8 mouse cellular contexts compared by ENCODE assay signal in genomic region chr13:112463337-112463802, GRCm38 (mm10). TPM values are rescaled to one million over a fixed set of nuclear protein-coding genes. Genes with fewer than 3 reads are reported as not detected.
DNase-seq lines count a peak whose midpoint lies in the region; ATAC-seq and TF ChIP-seq lines count a peak whose summit lies in the region.

No protein-coding gene starts in this region.

- H3K9ac ChIP-seq in heart, embryonic 14.5 days (ENCODE audit: low read length): peak overlapping the region; percentile 96
- H3K9ac ChIP-seq in MEL (ENCODE audit: control insufficient read depth, low read depth, low read length, poor library complexity, severe bottlenecking): peak overlapping the region; percentile 71

- H3K27me3 ChIP-seq in heart, embryonic 14.5 days (ENCODE audit: control insufficient read depth, insufficient read depth, low read length): no peaks in the 10 kb centered on the region
- peaks cover 0 to 3% of the 10 kb centered on the region in 2 experiments; a peak in 2 of 4 replicates for H3K27me3 ChIP-seq in MEL (ENCODE audit: control insufficient read depth in 1 of 2, insufficient read depth in 2 of 2, low read length in 2 of 2)
- peaks cover 4% of the 10 kb centered on the region; the same call in 1 of the 2 replicates for H3K27me3 ChIP-seq in hindbrain, embryonic 10.5 days (ENCODE audit: insufficient read depth, poor library complexity, severe bottlenecking)

- WGBS in heart, embryonic 14.5 days: 2% methylated on average over 17 of the region's 17 CpGs
- 3% methylated on average over 17 of the region's 17 CpGs for WGBS in hindbrain, embryonic 10.5 days

- H3K79me2 ChIP-seq in MEL (ENCODE audit: control insufficient read depth, insufficient read depth, low read length, poor library complexity): peaks cover 4% of the 10 kb centered on the region

- no peak for TF ChIP-seq RAD21 in MEL (IDR thresholded peaks at IDR 0.05; ENCODE audit: low read depth, low read length)

- peak in 1 of 2 experiments; percentile 59; a peak in 3 of 4 replicates for TF ChIP-seq EP300 in MEL (IDR thresholded peaks at IDR 0.05; ENCODE audit: low read depth in 1 of 2, low read length in 2 of 2)

- no peak for DNase-seq in heart, adult 18-20 months
- DNase-seq in MEL (ENCODE audit: low read depth, low spot score): no peak
- no peak for DNase-seq in hindbrain, embryonic 10.5 days (ENCODE audit: low spot score)
- no peak for DNase-seq in adrenal gland, postnatal 4 days (ENCODE audit: low spot score in 2 of 2)
- DNase-seq in adrenal gland, postnatal 14 days: no peak
- DNase-seq in layer of hippocampus, adult 9-10 months (ENCODE audit: low spot score): no peak

- peak overlapping the region; percentile 96 for H3K27ac ChIP-seq in heart, embryonic 14.5 days (replicated peaks in 1 of 2; ENCODE audit: control insufficient read depth in 1 of 2, insufficient read depth in 1 of 2, low read depth in 2 of 2, low read length in 2 of 2)
- H3K27ac ChIP-seq in MEL (ENCODE audit: control insufficient read depth, low read depth, low read length): no peak overlapping the region
- H3K27ac ChIP-seq in hindbrain, embryonic 10.5 days: peak overlapping the region; percentile 95

- ATAC-seq in heart, embryonic 14.5 days (ENCODE audit: insufficient number of reproducible peaks, insufficient read depth, low FRiP score, low read depth): peak; percentile 60
- peak; percentile 56 for ATAC-seq in megakaryocyte-erythroid progenitor cell, adult 5-6 weeks (replicated peaks; ENCODE audit: low FRiP score, low TSS enrichment, poor library complexity, severe bottlenecking)

- H3K4me2 ChIP-seq in heart, embryonic 14.5 days (ENCODE audit: low read length): peak overlapping the region; percentile 84

- peak overlapping the region; percentile 92 to 94 for H3K4me3 ChIP-seq in heart, embryonic 14.5 days (ENCODE audit: control insufficient read depth in 1 of 2, insufficient read depth in 1 of 2, low read depth in 1 of 2, low read length in 2 of 2)
- H3K4me3 ChIP-seq in MEL (ENCODE audit: control insufficient read depth in 1 of 2, insufficient read depth in 1 of 2, low read depth in 2 of 2, low read length in 2 of 2): peak overlapping the region; percentile 69 to 91
- peak overlapping the region; percentile 85 for H3K4me3 ChIP-seq in hindbrain, embryonic 10.5 days

- TF ChIP-seq CTCF in MEL (IDR thresholded peaks at IDR 0.05 in 2 of 3, conservative IDR thresholded peaks at IDR 0.05 in 1 of 3; ENCODE audit: control insufficient read depth in 1 of 3, insufficient read depth in 1 of 3, low read depth in 2 of 3, low read length in 3 of 3, poor library complexity in 1 of 3, severe bottlenecking in 1 of 3): no peak

- TF ChIP-seq POLR2A in MEL (IDR thresholded peaks at IDR 0.05; ENCODE audit: control insufficient read depth in 1 of 2, insufficient read depth in 1 of 2, low read depth in 1 of 2, low read length in 2 of 2, poor library complexity in 1 of 2): no peak

- H3K4me1 ChIP-seq in heart, embryonic 14.5 days (ENCODE audit: control insufficient read depth in 2 of 2, insufficient read depth in 2 of 2, low read length in 2 of 2): peaks cover 14 to 37% of the 10 kb centered on the region in 2 experiments
- 0 out of 4 replicates have a peak, but pooled peaks cover 0 to 3% of the 10 kb centered on the region in 2 experiments for H3K4me1 ChIP-seq in MEL (ENCODE audit: control insufficient read depth in 1 of 2, insufficient read depth in 2 of 2, low read length in 2 of 2)
- H3K4me1 ChIP-seq in hindbrain, embryonic 10.5 days (replicated peaks): peaks cover 27% of the 10 kb centered on the region

- H3K36me3 ChIP-seq in heart, embryonic 14.5 days (ENCODE audit: control insufficient read depth, insufficient read depth, low read length): no peaks in the 10 kb centered on the region
- peaks cover 0 to 4% of the 10 kb centered on the region in 2 experiments; a peak in 1 of 4 replicates for H3K36me3 ChIP-seq in MEL (ENCODE audit: control insufficient read depth in 1 of 2, insufficient read depth in 2 of 2, low read length in 2 of 2)
- no peaks in the 10 kb centered on the region for H3K36me3 ChIP-seq in hindbrain, embryonic 10.5 days

- H3K9me3 ChIP-seq in heart, embryonic 14.5 days (ENCODE audit: control insufficient read depth, low read length): no peaks in the 10 kb centered on the region
- H3K9me3 ChIP-seq in MEL (replicated peaks; ENCODE audit: insufficient read depth, low read length): no peaks in the 10 kb centered on the region
- H3K9me3 ChIP-seq in hindbrain, embryonic 10.5 days: no peaks in the 10 kb centered on the region

TF ChIP-seq in MEL, 35 proteins besides CTCF, POLR2A, EP300 and RAD21:
- TF ChIP-seq POLR2AphosphoS5 (IDR thresholded peaks at IDR 0.05; ENCODE audit: borderline replicate concordance, low read depth, low read length) (no peak), USF1 (IDR thresholded peaks at IDR 0.05; ENCODE audit: low read depth, low read length) (no peak), ZKSCAN1 (IDR thresholded peaks at IDR 0.05; ENCODE audit: low read depth, low read length) (no peak), MEF2A (IDR thresholded peaks at IDR 0.05; ENCODE audit: extremely low read depth, insufficient replicate concordance, low read depth, low read length, poor library complexity, severe bottlenecking) (no peak), MYB (IDR thresholded peaks at IDR 0.05; ENCODE audit: low read depth, low read length) (no peak), UBTF (IDR thresholded peaks at IDR 0.05; ENCODE audit: borderline replicate concordance, insufficient read depth, low read depth, low read length) (no peak), ETS1 (IDR thresholded peaks at IDR 0.05; ENCODE audit: low read depth, low read length) (0 out of 2 replicates have a peak, but pooled peaks have one; percentile 32), GATA1 (IDR thresholded peaks at IDR 0.05; ENCODE audit: low read depth, low read length) (peak; percentile 71), BHLHE40 (IDR thresholded peaks at IDR 0.05; ENCODE audit: borderline replicate concordance, low read depth, low read length) (0 out of 2 replicates have a peak, but pooled peaks have one; percentile 67), MXI1 (IDR thresholded peaks at IDR 0.05; ENCODE audit: low read depth, low read length) (0 out of 2 replicates have a peak, but pooled peaks have one; percentile 2), E2F4 (IDR thresholded peaks at IDR 0.05; ENCODE audit: borderline replicate concordance, low read depth, low read length) (no peak), TBP (IDR thresholded peaks at IDR 0.05; ENCODE audit: low read depth, low read length) (no peak), NELFE (IDR thresholded peaks at IDR 0.05; ENCODE audit: low read depth, low read length) (no peak), HCFC1 (IDR thresholded peaks at IDR 0.05; ENCODE audit: low read depth, low read length) (no peak), MAX (IDR thresholded peaks at IDR 0.05; ENCODE audit: low read length) (no peak; the same call in 1 of the 2 replicates)

RNA-seq across cellular contexts. Expression of gene Il6st, which starts 0.5 kb away (rescaled TPM):
- 57.6 and 60.6 TPM in 2 replicates for polyA plus RNA-seq in heart, embryonic 14.5 days (2014; fragmentation: Nextera tagmentation; extraction: Ambion mirVana)
- total RNA-seq in heart, adult 18-20 months (2021): 100 to 1,000 TPM; 212 to 240 TPM
- 1.7 TPM in 2 replicates for total RNA-seq in MEL (2012; rRNA removed)
- polyA plus RNA-seq in MEL (2012; ENCODE audit: insufficient read depth in 1 of 2, insufficient read length in 2 of 2, low read depth in 1 of 2, low replicate concordance in 2 of 2, missing spikeins in 1 of 2): 1 to 10 TPM in 1 of 2 experiments, not detected in 1; 3.7 TPM
- polyA plus RNA-seq in hindbrain, embryonic 10.5 days (2016; fragmentation: Nextera tagmentation; extraction: Ambion mirVana): 22.8 and 24.5 TPM in 2 replicates
- total RNA-seq in megakaryocyte-erythroid progenitor cell, adult 5-6 weeks (2014; fragmentation: Nextera tagmentation): 2.3 and 5.9 TPM in 2 replicates
- total RNA-seq in megakaryocyte-erythroid progenitor cell, adult 5-6 weeks (2017): 0.34 and 1.8 TPM in 2 replicates
- 100 to 1,000 TPM; 278 to 288 TPM for total RNA-seq in adrenal gland, postnatal 4 days (2021)
- total RNA-seq in adrenal gland, postnatal 14 days (2021): 300 and 308 TPM in 2 replicates

Comparison
In these comparisons a context has a peak if more than half of its experiments do, and no peak if none do; other contexts are left out.
1. RNA of gene Il6st, which starts 0.5 kb away (total RNA-seq): 300 to 308 TPM in adrenal gland, postnatal 14 days, 278 to 288 TPM in adrenal gland, postnatal 4 days and 212 to 240 TPM in heart, adult 18-20 months; 0.34 to 5.9 TPM in megakaryocyte-erythroid progenitor cell, adult 5-6 weeks and 1.7 TPM in MEL; every median in the first group is over 10 times any median in the second.
2. Peak in every context shown above with its lines, with median percentiles within 50 percentile points of each other: H3K4me3 ChIP-seq.